Comparison of ENCODE assay signal across 8 mouse cellular contexts in the genomic region with DNA sequence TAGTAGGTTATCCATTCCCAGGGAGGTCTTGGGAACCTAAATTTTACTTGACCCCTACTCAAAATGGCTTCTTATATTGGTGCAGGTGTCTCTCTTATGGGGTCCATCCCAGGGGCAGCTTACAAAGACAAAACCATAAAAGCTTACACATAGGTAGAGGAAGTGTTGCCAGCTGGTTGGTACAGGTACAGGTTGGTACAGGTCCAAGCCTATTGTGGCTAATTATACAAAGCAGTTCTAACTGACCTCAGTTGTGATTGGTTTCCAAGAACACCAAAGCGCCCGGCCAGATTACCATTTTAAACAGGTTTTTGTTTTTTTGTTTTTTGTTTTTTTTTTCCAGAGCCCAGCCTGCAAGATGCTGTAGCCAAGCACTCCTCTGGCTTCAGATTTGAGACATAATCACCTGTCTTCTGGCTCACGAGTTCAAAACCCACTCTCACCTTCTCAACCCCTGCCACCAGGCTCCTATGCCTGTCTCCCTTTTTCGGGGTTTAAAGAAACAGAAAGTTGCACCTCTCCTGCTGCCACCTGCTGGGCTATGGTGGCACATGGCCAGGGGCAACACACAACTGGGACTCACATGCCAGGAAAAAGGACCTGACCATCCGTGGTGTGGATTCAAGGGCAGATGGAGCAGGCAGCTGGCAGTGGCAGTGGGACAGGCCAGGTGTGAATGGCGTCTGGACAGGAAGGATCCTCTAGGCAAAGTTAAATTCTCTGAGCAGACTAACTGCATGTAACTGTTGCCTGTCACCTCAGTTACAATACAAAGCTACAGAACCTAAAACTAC. TPM values are rescaled to one million over a fixed set of nuclear protein-coding genes. Genes with fewer than 3 reads are reported as not detected.
DNase-seq lines count a peak whose midpoint lies in the region; ATAC-seq lines count a peak whose summit lies in the region.

No protein-coding gene starts in this region.

- H3K4me1 ChIP-seq in hindbrain, embryonic 12.5 days = no peaks in the 10 kb centered on the region
- no peaks in the 10 kb centered on the region for H3K4me1 ChIP-seq in midbrain, embryonic 16.5 days (ENCODE audit: control insufficient read depth, insufficient read depth, low read length)
- H3K4me1 ChIP-seq in midbrain, embryonic 14.5 days (ENCODE audit: control insufficient read depth, insufficient read depth, low read length) = no peaks in the 10 kb centered on the region

- H3K9me3 ChIP-seq in hindbrain, embryonic 12.5 days (replicated peaks) = no peaks in the 10 kb centered on the region
- no peaks in the 10 kb centered on the region for H3K9me3 ChIP-seq in midbrain, embryonic 16.5 days (replicated peaks; ENCODE audit: control insufficient read depth, low read length, poor library complexity, severe bottlenecking)
- H3K9me3 ChIP-seq in midbrain, embryonic 14.5 days (ENCODE audit: control insufficient read depth, low read length) = no peaks in the 10 kb centered on the region

- H3K4me2 ChIP-seq in hindbrain, embryonic 12.5 days (replicated peaks) = no peak overlapping the region
- no peak overlapping the region for H3K4me2 ChIP-seq in midbrain, embryonic 16.5 days (ENCODE audit: low read length)
- no peak overlapping the region for H3K4me2 ChIP-seq in midbrain, embryonic 14.5 days (ENCODE audit: low read length)

- no peak overlapping the region for H3K27ac ChIP-seq in hindbrain, embryonic 12.5 days
- no peak overlapping the region for H3K27ac ChIP-seq in midbrain, embryonic 16.5 days (ENCODE audit: low read length)
- H3K27ac ChIP-seq in midbrain, embryonic 14.5 days (replicated peaks; ENCODE audit: low read depth, low read length) = no peak overlapping the region

- H3K9ac ChIP-seq in hindbrain, embryonic 12.5 days = no peak overlapping the region
- H3K9ac ChIP-seq in midbrain, embryonic 16.5 days (ENCODE audit: low read depth, low read length) = no peak overlapping the region
- H3K9ac ChIP-seq in midbrain, embryonic 14.5 days (replicated peaks; ENCODE audit: low read length) = no peak overlapping the region

- H3K27me3 ChIP-seq in hindbrain, embryonic 12.5 days = no peaks in the 10 kb centered on the region
- no peaks in the 10 kb centered on the region for H3K27me3 ChIP-seq in midbrain, embryonic 16.5 days (ENCODE audit: control insufficient read depth, insufficient read depth, low read depth, low read length)
- no peaks in the 10 kb centered on the region for H3K27me3 ChIP-seq in midbrain, embryonic 14.5 days (ENCODE audit: control insufficient read depth, insufficient read depth, low read length)

- no peak overlapping the region for H3K4me3 ChIP-seq in hindbrain, embryonic 12.5 days
- no peak overlapping the region for H3K4me3 ChIP-seq in midbrain, embryonic 16.5 days (ENCODE audit: low read depth, low read length)
- no peak overlapping the region for H3K4me3 ChIP-seq in midbrain, embryonic 14.5 days (replicated peaks; ENCODE audit: low read depth, low read length)

- peak; percentile 36 to 47 for DNase-seq in cerebellum, postnatal 10 days
- DNase-seq in cerebellum, adult 9-11 months = no peak
- peak; percentile 67 for DNase-seq in ES-CJ7 (ENCODE audit: low read depth, low spot score)
- peak; percentile 82 for DNase-seq in kidney, adult 18-20 months
- DNase-seq in midbrain, embryonic 14.5 days = no peak

- ATAC-seq in megakaryocyte, adult 5-6 weeks (ENCODE audit: poor library complexity, severe bottlenecking) = peak; percentile 70
- no peak for ATAC-seq in hindbrain, embryonic 12.5 days (ENCODE audit: low FRiP score)
- no peak for ATAC-seq in midbrain, embryonic 16.5 days
- ATAC-seq in midbrain, embryonic 14.5 days (ENCODE audit: low FRiP score, low TSS enrichment) = no peak

- H3K36me3 ChIP-seq in hindbrain, embryonic 12.5 days = no peaks in the 10 kb centered on the region
- no peaks in the 10 kb centered on the region for H3K36me3 ChIP-seq in midbrain, embryonic 16.5 days (ENCODE audit: control insufficient read depth, insufficient read depth, low read length)
- no peaks in the 10 kb centered on the region for H3K36me3 ChIP-seq in midbrain, embryonic 14.5 days (ENCODE audit: control insufficient read depth, insufficient read depth, low read length)

- 73% methylated on average over 6 of the region's 6 CpGs for WGBS in hindbrain, embryonic 12.5 days
- WGBS in midbrain, embryonic 16.5 days = 71% methylated on average over 6 of the region's 6 CpGs
- 76% methylated on average over 6 of the region's 6 CpGs for WGBS in midbrain, embryonic 14.5 days

RNA-seq across cellular contexts. Expression of gene Hnrnpa3, which starts 22.6 kb away (rescaled TPM):
- 596 and 620 TPM in 2 replicates for total RNA-seq in megakaryocyte, adult 5-6 weeks (2015)
- total RNA-seq in megakaryocyte, adult 5-6 weeks (2017) = 223 and 241 TPM in 2 replicates
- 352 and 360 TPM in 2 replicates for polyA plus RNA-seq in hindbrain, embryonic 12.5 days (2016; fragmentation: Nextera tagmentation; extraction: Ambion mirVana)
- polyA plus RNA-seq in midbrain, embryonic 16.5 days (2015; fragmentation: Nextera tagmentation; extraction: Ambion mirVana) = 169 and 217 TPM in 2 replicates
- polyA plus RNA-seq in midbrain, embryonic 14.5 days (2014; fragmentation: Nextera tagmentation; extraction: Ambion mirVana) = 163 and 176 TPM in 2 replicates

Comparison
In these comparisons a context has a peak if more than half of its experiments do, and no peak if none do; other contexts are left out.
1. DNase-seq: peak in cerebellum, postnatal 10 days (2 of 2), ES-CJ7 (single experiment) and kidney, adult 18-20 months (single experiment); none in cerebellum, adult 9-11 months (single experiment) and midbrain, embryonic 14.5 days (single experiment).